Mouse (Mus musculus): Measurements from ENCODE around the gene Gm10188.

The Gm10188 gene

GRCm38 (mm10) chr1:132229667-132230066, at the start of gene Gm10188:
Gene Gm10188, minus strand, starts transcription at chr1:132229767.
- no peak for DNase-seq

DNA sequence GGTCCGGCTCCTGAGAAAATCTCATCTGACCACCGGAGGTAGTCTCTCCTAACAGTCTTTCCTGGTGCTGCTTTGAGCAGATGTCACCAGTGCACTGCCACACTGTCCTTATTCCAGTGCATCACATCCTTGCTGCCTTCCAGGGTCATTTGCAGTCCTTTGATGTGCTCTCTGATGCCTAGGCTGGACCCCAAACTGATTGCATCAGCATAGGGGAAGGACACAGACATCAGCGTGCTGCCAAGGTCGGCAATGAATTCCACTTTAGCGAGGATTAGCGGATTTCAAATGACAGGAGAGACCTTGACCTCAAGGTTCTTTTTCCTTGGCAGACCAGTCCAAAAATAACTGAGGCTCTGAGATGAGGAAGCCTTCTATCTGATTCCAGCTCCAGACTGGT, 47.6 kb upstream of the Gm10188 start:
- DNase-seq: no peak

- DNase-seq: no peak
These were observed 47.1 kb upstream of the Gm10188 start for GRCm38 (mm10) chr1:132276694-132277093.

DNA sequence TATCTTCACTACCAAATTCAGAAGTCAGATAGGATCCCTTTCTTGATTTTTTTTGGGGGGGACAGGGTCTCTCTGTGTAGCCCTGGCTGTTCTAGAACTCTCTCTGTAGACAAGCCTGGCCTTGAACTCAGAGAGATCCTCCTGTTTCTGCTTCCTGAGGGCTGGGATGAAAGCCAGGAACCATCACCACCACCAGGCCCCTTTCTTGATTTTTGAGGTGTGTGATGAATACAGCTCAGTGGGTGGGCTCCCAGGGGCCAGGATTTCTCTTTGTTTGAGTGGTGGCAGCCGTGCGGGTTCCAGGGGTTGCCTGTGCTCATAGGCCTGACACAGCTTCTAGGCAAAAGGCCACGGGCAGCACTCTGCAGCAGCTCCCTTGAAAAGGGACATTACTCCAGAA, 41.7 kb upstream of the Gm10188 start:
- DNase-seq: no peak

GRCm38 (mm10) chr1:132268418-132269060, 39.0 kb upstream of the Gm10188 start:
- DNase-seq: no peak

DNA sequence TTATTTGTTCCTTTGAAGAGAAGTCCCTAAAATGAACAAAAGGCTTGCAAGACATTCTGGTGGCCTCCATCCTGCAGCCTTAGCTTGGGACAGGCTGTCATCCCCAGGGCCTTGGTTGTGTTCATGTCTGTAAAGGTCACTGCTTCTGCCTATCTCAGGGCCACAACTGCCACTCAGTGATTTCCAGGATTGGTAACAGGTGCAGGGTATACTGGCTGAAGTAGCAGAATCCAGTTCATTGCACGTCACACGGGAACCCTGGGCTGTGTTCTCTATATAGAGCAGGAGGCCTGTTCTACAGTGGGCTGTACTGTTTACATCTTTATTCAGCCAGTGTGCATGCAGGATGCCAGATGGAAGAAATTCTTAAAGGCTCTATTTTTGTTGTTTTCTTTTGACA, 38.4 kb upstream of the Gm10188 start:
- no peak for DNase-seq

DNA sequence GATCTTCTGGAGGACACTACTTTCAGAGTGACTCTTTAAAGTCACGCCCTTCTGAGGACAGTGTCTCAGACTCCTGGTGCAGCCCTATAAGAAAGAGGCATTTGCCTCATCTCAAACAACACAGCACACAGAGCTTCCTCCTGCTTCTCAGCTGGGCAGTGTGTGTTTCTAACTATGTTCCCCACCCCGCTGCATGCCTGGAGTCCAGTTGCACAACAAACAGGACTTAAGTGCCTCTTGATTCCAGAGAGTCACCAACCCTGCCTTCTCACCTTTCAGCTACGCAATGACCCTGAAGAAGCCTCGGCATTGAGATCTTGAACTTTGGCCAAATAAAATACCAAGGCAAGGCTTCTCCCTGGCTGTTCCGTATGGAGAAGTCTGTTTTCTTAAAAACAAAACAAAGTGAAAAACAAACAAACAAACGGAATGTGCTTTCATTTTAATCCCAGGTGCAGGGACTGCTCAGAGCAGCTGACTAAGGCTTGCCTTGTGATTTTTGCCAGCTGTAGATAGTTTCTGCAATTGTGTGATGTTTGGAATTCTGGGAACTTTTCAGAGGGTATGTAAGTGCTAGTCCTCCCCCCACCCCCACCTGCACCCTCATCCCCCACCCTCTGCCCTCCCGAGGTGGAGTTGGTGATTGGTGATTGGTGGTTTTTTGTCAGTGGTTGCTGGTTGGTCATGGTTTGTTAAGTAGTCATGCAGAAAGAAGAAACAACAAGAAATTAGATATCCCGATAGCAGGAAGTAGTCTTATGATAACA, 37.4 kb upstream of the Gm10188 start:
- DNase-seq: peak in 1 of 2 experiments; percentile 50

DNA sequence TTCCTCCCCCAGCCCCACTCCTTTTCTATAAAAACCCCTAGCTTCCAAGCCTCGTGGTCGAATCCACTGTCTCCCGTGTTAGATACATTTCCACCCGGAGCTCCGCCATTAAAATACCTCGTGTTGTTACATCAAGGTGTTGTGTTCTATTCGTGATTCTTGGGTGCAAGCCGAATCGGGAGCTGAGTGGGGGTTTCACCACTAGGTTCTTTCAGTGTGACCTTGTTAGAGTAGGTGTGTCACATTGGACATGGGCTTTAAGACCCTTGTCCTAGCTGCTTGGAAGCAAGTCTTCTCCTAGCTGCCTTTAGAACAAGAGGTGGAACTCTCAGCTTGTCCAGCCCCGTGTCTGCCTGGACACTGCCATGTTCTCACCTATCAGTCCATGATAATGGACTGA, 36.4 kb upstream of the Gm10188 start:
- DNase-seq: no peak

GRCm38 (mm10) chr1:132265211-132265859, 35.8 kb upstream of the Gm10188 start:
- peak in 1 of 2 experiments; percentile 34 for DNase-seq

DNA sequence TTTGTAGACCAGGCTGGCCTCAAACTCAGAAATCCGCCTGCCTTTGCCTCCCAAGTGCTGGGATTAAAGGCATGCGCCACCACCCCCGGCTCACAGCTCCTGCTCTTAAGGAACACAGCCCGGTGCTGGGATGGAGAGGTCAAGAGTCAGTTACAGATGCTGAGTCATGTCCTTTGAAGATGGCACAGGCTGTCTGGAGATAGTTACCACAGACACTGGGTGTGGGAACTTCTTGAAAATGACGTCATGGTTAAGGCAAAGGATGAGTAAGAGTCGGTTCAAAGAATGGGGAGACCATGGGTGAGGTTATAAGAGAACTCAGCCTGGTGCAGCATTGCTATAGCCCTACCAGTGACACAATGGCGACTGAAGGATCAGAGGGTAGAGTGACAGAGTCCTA, 35.0 kb upstream of the Gm10188 start:
- DNase-seq: no peak

DNA sequence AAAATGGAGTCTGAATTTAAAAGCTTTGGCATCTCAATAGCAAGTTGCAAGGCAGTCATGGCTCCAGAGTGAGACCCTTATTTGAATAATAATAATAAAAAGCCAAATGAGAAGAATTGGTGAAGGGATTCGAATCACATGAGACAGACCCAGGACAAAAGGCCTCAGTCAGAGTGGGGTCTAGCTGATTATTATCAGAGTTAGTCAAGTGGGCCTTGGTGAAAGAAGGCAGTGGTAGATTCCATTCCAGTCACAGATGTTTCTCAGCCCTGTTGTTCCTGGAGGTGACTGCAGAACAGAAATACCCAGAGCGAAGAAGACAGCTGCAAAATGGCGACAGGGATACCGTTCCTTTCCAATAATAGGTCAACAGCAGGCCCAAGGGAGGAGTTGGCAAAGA, 34.1 kb upstream of the Gm10188 start:
- no peak for DNase-seq

GRCm38 (mm10) chr1:132261058-132261457, 31.5 kb upstream of the Gm10188 start:
- peak; percentile 28 to 30 for DNase-seq

DNA sequence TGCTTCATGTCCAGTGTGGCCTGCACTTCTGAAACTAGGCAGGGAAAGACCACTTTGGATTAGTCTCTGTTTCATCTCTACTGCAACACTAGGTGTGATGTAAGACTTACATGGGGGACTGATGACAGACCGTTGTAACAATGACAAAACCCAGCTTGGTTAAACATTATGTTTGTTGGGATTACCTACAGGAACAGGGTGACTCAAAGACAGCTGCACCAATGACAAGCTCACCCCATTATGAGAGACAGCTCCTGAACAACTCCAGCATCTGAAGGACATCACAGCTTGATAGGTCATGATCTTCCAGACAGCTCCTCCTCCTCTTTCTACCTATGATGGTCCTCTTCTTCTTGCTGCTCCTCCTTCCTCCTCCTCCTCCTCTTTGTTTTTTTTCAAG, 30.8 kb upstream of the Gm10188 start:
- no peak for DNase-seq

- no peak for DNase-seq
These were observed 24.9 kb upstream of the Gm10188 start for GRCm38 (mm10) chr1:132254467-132254866.

- no peak for DNase-seq
These were observed 17.1 kb upstream of the Gm10188 start for GRCm38 (mm10) chr1:132246641-132247040.

- DNase-seq: no peak
These were observed 16.6 kb upstream of the Gm10188 start for GRCm38 (mm10) chr1:132246137-132246536.

- no peak for DNase-seq
These were observed 15.4 kb upstream of the Gm10188 start for GRCm38 (mm10) chr1:132245010-132245409.

GRCm38 (mm10) chr1:132237585-132238159, 8.1 kb upstream of the Gm10188 start:
- peak; percentile 77 for DNase-seq

DNA sequence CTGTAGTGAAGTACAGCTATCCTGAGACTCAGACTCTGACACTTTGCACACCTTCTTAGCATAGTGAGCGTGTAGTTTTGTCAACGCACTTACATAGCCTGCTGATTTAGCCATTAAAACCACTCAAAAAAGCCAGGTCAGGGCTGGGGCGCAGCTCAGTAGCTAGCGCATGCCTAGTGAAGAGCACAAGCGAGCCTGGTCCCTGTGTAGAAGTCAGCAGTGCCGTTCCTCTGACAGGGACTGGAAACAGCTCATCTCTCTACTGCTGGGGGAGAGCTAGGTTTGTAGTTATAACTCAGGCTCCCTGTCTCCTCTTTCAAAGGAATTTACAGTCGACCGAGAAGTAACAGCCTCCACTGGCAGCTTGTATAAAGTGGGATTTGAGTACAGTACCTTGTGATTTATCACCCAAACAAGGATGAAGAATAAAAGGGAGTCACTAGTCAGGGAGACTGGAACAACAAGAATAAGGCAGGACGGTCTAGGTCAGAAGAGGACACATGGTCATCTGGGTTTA, 5.2 kb upstream of the Gm10188 start:
- DNase-seq: peak in 1 of 2 experiments; percentile 37

- DNase-seq: peak; percentile 71 to 73
These were observed 4.0 kb upstream of the Gm10188 start for GRCm38 (mm10) chr1:132233566-132233965.

DNA sequence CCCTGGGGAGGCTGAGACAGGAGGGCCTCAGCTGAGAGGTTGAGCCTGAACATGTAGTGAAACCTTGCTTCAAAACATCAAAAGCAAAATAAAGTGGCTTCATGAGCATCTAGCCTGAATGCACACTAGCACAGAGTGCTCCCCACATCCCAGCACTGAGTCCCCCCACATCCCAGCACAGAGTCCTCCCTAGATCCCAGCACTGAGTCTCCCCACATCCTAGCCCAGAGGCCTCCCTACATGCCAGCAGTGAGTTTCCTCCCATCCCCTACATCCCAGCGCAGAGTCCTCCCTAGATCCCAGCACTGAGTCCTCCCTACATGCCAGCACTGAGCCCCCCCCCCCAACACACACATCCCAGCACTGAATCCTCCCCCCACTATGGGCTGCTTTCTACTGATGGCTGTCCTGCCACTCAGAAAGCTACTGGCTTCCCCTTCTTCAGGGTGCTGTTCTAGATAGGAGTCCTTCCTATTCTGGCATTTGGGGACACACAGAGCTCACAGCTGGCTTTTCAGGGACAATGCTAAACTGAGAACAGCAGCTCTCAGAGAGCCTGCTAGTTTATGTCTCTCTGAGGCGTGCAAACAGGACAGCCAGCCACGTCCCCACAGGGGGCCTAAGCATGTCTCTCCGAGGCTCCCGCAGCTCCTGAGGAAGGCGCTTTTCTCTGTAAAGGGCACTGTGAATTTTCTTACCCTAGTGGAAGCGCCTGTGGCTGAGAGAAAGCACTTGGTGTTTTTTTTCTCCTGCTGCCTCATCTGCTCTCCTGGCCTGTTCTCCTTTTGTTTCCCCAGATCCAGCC, 2.1 kb upstream of the Gm10188 start:
- DNase-seq: no peak

DNA sequence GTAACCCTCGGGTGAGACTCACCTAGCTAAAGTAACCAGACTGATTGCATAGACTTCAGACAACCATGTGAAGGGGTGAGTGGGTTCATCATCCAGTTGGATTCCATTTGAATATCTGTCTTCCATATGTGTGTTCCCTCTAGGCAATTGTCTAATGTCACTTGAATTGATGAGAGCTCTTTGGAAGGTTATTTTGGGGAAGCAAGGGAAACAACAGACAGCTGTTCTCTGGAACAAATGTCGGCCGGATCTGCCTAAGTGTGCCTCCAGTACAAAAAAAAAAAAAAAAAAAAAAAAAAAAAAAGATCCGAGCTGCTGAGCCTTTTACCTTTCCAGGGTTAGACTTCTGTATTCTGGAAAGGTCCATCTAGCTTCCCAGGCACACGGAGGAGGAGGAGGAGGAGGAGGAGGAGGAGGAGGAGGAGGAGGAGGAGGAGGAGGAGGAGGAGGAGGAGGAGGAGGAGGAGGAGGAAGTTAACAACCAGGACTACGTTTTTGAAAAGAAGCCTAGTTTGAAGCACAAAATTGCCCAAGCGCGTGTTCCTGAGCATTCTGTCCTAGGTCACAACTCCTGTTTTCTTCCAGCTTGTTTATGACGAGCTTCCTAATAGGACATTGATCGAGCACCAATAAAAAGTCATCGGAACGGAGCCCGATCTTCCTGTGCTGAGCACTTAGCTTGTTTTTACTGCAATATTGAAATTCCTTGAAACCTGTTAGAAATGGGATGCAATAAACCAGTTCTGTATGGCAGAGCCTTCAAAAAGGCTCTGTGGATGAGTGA, 3.1 kb downstream of the Gm10188 start:
- no peak for DNase-seq
